Mouse (Mus musculus): Measurements from ENCODE around the gene Wwtr1.

DNA sequence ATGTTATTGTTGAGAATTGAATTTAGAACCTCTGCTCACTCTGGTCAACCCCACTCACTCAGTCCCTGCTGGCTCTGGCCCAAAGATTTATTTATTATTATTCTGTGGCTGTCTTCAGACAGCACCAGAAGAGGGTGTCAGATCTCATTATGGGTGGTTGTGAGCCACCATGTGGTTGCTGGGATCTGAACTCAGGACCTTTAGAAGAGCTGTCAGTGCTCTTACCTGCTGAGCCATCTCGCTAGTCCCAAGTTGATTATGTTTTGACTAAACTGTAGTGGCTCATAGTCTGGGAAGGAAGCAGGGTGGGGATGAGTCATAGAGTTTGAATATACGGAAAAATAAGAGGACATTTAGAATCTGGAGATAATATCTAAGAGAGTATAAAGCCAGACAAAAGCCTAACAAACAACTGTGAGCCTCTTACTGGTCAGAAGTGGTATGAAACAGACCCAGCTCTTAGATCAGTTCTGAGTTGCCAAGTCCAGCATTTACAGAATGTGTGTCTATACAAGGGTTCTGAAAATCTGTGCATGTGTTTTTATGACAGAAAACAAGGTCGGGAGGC, 36.8 kb upstream of the Wwtr1 start:
- TF ChIP-seq CTCF (IDR thresholded peaks at IDR 0.05; ENCODE audit: borderline replicate concordance, extremely low read depth, insufficient read depth, insufficient read length) (no peak), POLR2A (IDR thresholded peaks at IDR 0.05; ENCODE audit: borderline replicate concordance, extremely low read depth, insufficient read depth, insufficient read length, poor library complexity, severe bottlenecking) (no peak)

All from brain, embryonic 14.5 days (tissue).